Mouse (Mus musculus) spleen, adult 2 months (tissue): ENCODE data around the gene Cp. TPM values are rescaled to one million over a fixed set of nuclear protein-coding genes. Genes with fewer than 3 reads are reported as not detected.

Source experiments
- DNase-seq, 2 experiments: peaks; one replicate each; pipeline versions ENCODE4 v3.0.0 to v3.0.0-alpha.2; 2012 to 2021; ENCODE audit warnings: low spot score in 2 of 2, low read depth in 1 of 2
- H3K27ac ChIP-seq: fragments of 200-500 bp; 2 replicates; pipeline ENCODE4 v1.5.1; 2012; ENCODE audit warnings: low read length, inconsistent platforms; ENCODE audit not compliant: insufficient read depth
- H3K27me3 ChIP-seq: fragments of 200-500 bp; 2 replicates; pipeline ENCODE4 v1.6.1; 2012; ENCODE audit warnings: mild to moderate bottlenecking, moderate library complexity, low read length, inconsistent platforms; ENCODE audit not compliant: control insufficient read depth, insufficient read depth
- H3K36me3 ChIP-seq: fragments of 200-500 bp; 2 replicates; pipeline ENCODE4 v1.6.1; 2012; ENCODE audit warnings: mild to moderate bottlenecking, low read length, inconsistent platforms; ENCODE audit not compliant: control insufficient read depth, insufficient read depth
- H3K4me1 ChIP-seq: fragments of 200-500 bp; 2 replicates; pipeline ENCODE4 v1.6.1; 2011; ENCODE audit warnings: inconsistent platforms; ENCODE audit not compliant: control insufficient read depth, insufficient read depth, insufficient read length
- H3K4me3 ChIP-seq: fragments of 200-500 bp; 2 replicates; pipeline ENCODE4 v1.5.1; 2011; ENCODE audit warnings: mild to moderate bottlenecking, inconsistent platforms; ENCODE audit not compliant: insufficient read depth, insufficient read length; ENCODE audit errors: extremely low read depth
- CTCF ChIP-seq: fragments of 200-500 bp; IDR thresholded peaks from 2 replicates; pipeline ENCODE4 v1.5.1; 2011; ENCODE audit warnings: mild to moderate bottlenecking, inconsistent platforms; ENCODE audit not compliant: insufficient read depth, insufficient read length, insufficient replicate concordance; ENCODE audit errors: extremely low read depth
- POLR2A ChIP-seq: fragments of 200-500 bp; IDR thresholded peaks from 2 replicates; pipeline ENCODE4 v1.6.1; 2011; ENCODE audit warnings: low read depth, low read length, inconsistent platforms
- WGBS: fragments of 180-500 bp; shearing (Covaris S2); methylation state at CpG from one replicate; pipeline ENCODE4 v1.1.7; 2018; 5-methylcytosine and 5-hydroxymethylcytosine counted together
- polyA plus RNA-seq: library from polyadenylated mRNA; depleted of rRNA; stranded (reverse); fragments of >200 nt; gene quantifications from 2 replicates; pipeline ENCODE4 v1.2.3, GENCODE M21; 2012

Cp gene
- polyA plus RNA-seq, 1 experiment = 6.3 TPM

DNA sequence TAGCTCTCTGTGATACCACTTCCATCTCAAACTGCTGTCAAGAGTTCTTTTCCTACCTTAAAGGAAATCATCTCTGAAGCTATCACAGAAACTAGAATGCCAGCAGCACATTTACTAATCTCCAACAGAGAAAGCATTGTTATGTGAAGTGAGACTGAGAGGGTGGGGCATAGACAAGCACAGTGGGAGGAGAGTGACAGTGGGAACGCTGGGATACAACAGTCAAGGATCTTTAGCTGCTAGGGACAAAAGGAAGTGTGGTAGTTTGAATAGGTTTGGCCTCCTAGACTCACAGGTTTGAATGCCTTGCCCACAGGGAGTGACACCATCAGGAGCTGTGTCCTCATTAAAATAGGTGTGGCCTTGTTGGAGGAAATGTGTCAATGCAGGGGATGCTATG is 67.0 kb downstream of the Cp start:
- WGBS = 100% methylated on average over 1 of the region's 1 CpGs
- no peak for DNase-seq
- Histone ChIP-seq H3K27me3 (no peaks in the 10 kb centered on the region), H3K27ac (no peak overlapping the region), H3K4me1 (peaks cover 14% of the 10 kb centered on the region; the same call in 1 of the 2 replicates), H3K36me3 (peaks cover 28% of the 10 kb centered on the region), H3K4me3 (no peak overlapping the region)
- no peak for TF ChIP-seq POLR2A
- no peak for TF ChIP-seq CTCF

DNA sequence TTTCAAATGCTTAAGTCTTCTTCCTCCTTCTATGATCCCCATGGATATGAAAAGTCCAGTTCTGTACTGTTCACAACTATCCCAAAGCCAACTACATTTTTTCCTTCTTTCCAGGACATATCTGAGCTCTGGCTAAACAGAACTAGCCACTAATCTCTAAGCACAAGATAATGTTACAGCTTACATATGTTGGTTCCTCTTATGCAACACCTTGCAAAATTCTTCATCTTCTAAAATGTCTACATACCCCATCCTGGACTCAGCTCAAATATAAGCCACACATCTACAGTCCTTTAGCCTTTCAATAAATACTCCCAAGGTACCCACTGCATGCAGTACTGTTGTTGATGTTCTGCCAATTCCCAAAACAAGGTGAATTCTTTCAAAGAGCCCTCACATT is 69.6 kb downstream of the Cp start:
- DNase-seq = no peak
- no peak for TF ChIP-seq CTCF
- no peak for TF ChIP-seq POLR2A
- Histone ChIP-seq H3K27ac (peak overlapping the region; percentile 79), H3K27me3 (no peaks in the 10 kb centered on the region), H3K4me3 (no peak overlapping the region), H3K36me3 (peaks cover 22% of the 10 kb centered on the region), H3K4me1 (peaks cover 14% of the 10 kb centered on the region; the same call in 1 of the 2 replicates)

DNA sequence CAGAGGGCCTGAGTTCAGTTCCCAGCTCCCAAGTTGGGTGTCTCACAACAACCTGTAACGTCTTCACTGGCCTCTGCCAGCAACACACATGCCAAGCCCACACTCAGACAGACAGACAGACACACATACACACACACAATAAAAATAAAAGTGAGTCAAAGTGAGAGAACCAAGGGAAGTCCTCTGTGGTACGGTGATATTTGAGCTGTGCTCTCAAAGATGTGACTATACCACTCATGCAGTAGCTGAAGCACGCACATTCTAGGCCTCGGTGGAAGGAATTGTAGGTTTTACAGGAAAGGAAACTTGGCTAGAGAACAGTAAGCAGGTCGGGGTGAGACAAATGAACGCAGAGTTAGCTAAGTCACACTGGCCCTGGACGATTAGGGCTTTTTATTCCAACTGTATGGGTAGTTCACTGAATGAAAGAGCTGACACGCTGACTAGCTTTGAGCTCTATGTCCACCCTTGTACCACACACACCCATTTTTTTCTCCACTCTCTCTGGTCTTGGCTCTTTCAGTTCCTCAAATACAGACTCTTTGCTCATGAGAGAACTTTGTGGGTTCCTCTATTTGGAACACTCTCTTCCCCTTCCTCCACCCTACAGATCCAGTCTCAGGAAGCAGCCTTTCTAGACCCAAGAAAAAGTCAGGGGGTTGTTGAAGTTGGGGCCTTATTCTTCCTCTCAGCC is 70.3 kb downstream of the Cp start:
- H3K27me3 ChIP-seq = no peaks in the 10 kb centered on the region
- H3K36me3 ChIP-seq = peaks cover 22% of the 10 kb centered on the region
- peak overlapping the region; percentile 79 for H3K27ac ChIP-seq
- peak; percentile 11 to 61 for DNase-seq
- peaks cover 14% of the 10 kb centered on the region; the same call in 1 of the 2 replicates for H3K4me1 ChIP-seq
- TF ChIP-seq POLR2A (no peak), CTCF (no peak)
- 23% methylated on average over 8 of the region's 8 CpGs for WGBS
- H3K4me3 ChIP-seq = no peak overlapping the region

DNA sequence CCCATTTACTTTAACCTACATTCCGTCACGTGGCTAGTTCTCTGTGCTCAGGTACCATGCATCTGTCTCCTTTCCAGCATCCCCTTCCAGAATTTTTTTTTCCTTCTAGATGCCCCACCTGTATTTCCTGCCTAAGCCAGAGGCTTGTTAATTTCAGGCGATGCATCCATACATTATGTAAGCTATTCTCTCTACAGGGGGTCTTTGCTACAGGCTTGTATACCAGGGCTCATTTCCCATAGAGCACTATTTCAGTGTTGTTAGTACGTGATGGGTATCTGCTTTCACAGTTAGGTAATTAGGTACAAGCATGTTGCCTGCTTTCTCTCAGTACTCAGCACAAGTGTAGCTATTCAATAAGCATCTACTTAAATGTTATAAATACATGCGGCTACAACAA is 70.9 kb downstream of the Cp start:
- Histone ChIP-seq H3K4me1 (peaks cover 14% of the 10 kb centered on the region; the same call in 1 of the 2 replicates), H3K4me3 (no peak overlapping the region), H3K27me3 (no peaks in the 10 kb centered on the region), H3K36me3 (peaks cover 19% of the 10 kb centered on the region), H3K27ac (peak overlapping the region; percentile 37; the same call in 1 of the 2 replicates)
- 79% methylated on average over 5 of the region's 5 CpGs for WGBS
- DNase-seq = no peak
- no peak for TF ChIP-seq CTCF
- no peak for TF ChIP-seq POLR2A

DNA sequence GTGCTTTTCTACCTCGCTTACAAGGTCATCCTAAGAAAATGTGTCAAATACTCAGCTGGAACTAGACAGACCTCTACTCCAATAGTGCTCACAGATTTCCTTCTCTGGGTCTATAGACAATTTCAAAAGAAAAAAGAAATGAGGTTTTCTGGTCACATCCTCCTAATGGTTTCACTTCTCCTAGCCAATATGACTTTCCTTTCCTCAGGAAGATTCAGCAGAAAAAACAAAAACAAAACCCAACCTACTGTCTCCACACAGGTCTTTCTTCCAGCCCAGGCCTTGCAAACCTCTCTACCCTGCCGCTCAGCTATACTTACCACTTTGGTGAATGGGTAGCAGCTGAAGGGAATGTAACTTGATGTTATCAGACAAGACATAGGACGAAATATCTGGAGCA is 71.8 kb downstream of the Cp start:
- WGBS = 78% methylated on average over 3 of the region's 3 CpGs
- H3K36me3 ChIP-seq = peaks cover 18% of the 10 kb centered on the region
- H3K4me3 ChIP-seq = no peak overlapping the region
- no peaks in the 10 kb centered on the region for H3K27me3 ChIP-seq
- peak in 1 of 2 experiments; percentile 11 for DNase-seq
- peaks cover 16% of the 10 kb centered on the region; the same call in 1 of the 2 replicates for H3K4me1 ChIP-seq
- no peak for TF ChIP-seq CTCF
- TF ChIP-seq POLR2A = no peak
- peak overlapping the region; percentile 7; the same call in 1 of the 2 replicates for H3K27ac ChIP-seq

DNA sequence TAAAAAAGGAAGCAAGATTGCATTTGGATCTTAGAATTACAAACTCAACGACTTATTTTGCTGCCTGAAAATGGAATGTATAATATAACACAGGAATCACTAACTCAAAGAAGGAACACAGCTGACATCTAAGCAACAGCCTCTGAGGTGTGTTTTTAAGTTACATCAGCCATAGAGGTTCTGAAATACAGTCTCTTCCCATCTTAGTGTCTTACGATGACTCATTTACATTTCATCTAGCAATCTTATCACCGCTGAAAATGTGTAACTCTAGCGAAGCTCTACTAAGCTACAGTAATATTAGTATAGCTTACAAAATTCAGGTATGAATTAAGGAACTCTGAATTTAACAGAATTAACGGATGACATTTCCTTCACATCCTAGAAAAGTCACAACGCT is 74.0 kb downstream of the Cp start:
- Histone ChIP-seq H3K4me1 (peaks cover 17% of the 10 kb centered on the region; the same call in 1 of the 2 replicates), H3K27ac (no peak overlapping the region), H3K4me3 (no peak overlapping the region), H3K27me3 (no peaks in the 10 kb centered on the region), H3K36me3 (peaks cover 7% of the 10 kb centered on the region)
- DNase-seq = no peak
- 87% methylated on average over 6 of the region's 6 CpGs for WGBS
- TF ChIP-seq POLR2A = no peak
- no peak for TF ChIP-seq CTCF

DNA sequence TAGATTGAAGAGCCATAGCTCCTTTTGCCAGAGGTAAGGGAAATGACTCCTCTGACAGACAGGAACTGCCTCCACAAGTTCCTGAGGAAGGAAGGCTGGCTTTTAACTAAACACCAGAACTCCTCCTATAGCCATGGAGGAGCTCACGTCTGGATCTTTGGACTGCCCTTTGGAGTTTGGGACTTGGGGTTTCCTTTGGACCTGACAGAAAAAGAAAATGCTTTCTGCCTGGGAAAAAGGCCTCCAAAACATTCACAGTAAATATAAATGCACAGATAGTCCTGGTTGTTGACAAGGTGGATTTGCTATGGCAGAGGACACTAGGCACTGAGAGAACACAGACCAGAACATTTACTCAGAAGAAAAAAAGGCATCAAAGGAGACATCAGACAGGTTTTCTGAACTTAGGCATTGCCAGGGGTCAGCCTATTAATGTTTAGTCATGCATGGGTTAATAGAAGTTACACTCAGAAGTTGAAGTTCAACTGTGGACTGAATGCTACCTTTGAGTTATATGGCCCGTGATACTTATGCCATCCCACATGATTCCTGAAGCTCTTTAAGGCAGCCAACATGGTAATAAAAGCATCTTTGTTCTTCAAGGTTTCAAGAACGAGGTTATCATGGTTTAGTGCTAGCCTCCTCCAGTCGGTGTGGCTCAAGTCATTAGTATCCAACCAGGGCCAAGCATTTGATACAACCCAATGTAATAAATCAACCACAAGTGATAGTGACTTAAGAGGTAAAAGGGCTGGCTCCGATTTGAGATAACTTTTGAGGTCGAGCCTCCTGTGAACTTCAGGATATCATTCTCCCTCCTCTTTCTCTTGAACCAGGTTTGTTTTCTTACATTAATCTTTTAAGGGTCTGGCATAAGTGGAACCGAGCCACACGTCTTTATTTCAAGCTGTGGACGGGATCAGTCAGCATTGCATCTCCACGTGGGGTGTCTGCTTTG is 77.2 kb downstream of the Cp start:
- no peaks in the 10 kb centered on the region for H3K27me3 ChIP-seq
- peak overlapping the region; percentile 94 for H3K4me3 ChIP-seq
- TF ChIP-seq CTCF = no peak
- no peak for DNase-seq
- peaks cover 3% of the 10 kb centered on the region; the same call in 1 of the 2 replicates for H3K4me1 ChIP-seq
- peaks cover 5% of the 10 kb centered on the region for H3K36me3 ChIP-seq
- peak overlapping the region; percentile 93 for H3K27ac ChIP-seq
- WGBS = 10% methylated on average over 10 of the region's 10 CpGs
